Mouse (Mus musculus) adrenal gland, postnatal 4 days (tissue): ENCODE data around the gene Pck1. TPM values are rescaled to one million over a fixed set of nuclear protein-coding genes. Genes with fewer than 3 reads are reported as not detected.
A peak's percentile ranks its signal among the peaks of the same experiment; 100 is the strongest.

Experiments
- DNase-seq, 2 experiments: peaks; one replicate each; pipeline ENCODE4 v3.0.0; 2021 to 2022; ENCODE audit warnings: low spot score in 2 of 2, mixed read lengths in 2 of 2
- total RNA-seq, 2 experiments: library from RNA; stranded (reverse); gene quantifications; 2 replicates each; pipeline ENCODE4 v1.2.3; 2021

The Pck1 gene
- total RNA-seq, 2 experiments from 2014 or later: 190 to 200 TPM

- no peak for DNase-seq
Measured at GRCm38 (mm10) chr2:173146728-173147127, 6.1 kb upstream of the Pck1 start.

GRCm38 (mm10) chr2:173148001-173148400, 4.8 kb upstream of the Pck1 start:
- DNase-seq: no peak

- no peak for DNase-seq
Measured at GRCm38 (mm10) chr2:173151352-173151751, 1.5 kb upstream of the Pck1 start.

- no peak for DNase-seq
Measured at GRCm38 (mm10) chr2:173151784-173152284, 1.0 kb upstream of the Pck1 start.

- DNase-seq: no peak
Measured at GRCm38 (mm10) chr2:173153266-173153665, 418 bp downstream of the Pck1 start.

- DNase-seq: no peak
Measured at GRCm38 (mm10) chr2:173154513-173154912, 1.7 kb downstream of the Pck1 start.

- DNase-seq: no peak
Measured at GRCm38 (mm10) chr2:173154962-173155361, 2.1 kb downstream of the Pck1 start.

GRCm38 (mm10) chr2:173155907-173156306, 3.1 kb downstream of the Pck1 start:
- DNase-seq: no peak

GRCm38 (mm10) chr2:173156923-173157322, 4.1 kb downstream of the Pck1 start:
- no peak for DNase-seq

GRCm38 (mm10) chr2:173157376-173157775, 4.5 kb downstream of the Pck1 start:
- no peak for DNase-seq

GRCm38 (mm10) chr2:173157871-173158270, 5.0 kb downstream of the Pck1 start:
- no peak for DNase-seq

- DNase-seq: no peak
Measured at GRCm38 (mm10) chr2:173158390-173159055, 5.7 kb downstream of the Pck1 start.

GRCm38 (mm10) chr2:173159354-173160311, 6.8 kb downstream of the Pck1 start:
- DNase-seq: peak; percentile 42 to 49

GRCm38 (mm10) chr2:173163380-173163779, 10.5 kb downstream of the Pck1 start:
- DNase-seq: no peak

- no peak for DNase-seq
Measured at GRCm38 (mm10) chr2:173164358-173164757, 11.5 kb downstream of the Pck1 start.

- no peak for DNase-seq
Measured at GRCm38 (mm10) chr2:173164946-173165345, 12.1 kb downstream of the Pck1 start.

GRCm38 (mm10) chr2:173165357-173165756, 12.5 kb downstream of the Pck1 start:
- no peak for DNase-seq

- no peak for DNase-seq
Measured at GRCm38 (mm10) chr2:173168411-173168851, 15.6 kb downstream of the Pck1 start.

- no peak for DNase-seq
Measured at GRCm38 (mm10) chr2:173170081-173170480, 17.2 kb downstream of the Pck1 start.

- DNase-seq: no peak
Measured at GRCm38 (mm10) chr2:173170715-173171114, 17.9 kb downstream of the Pck1 start.

- DNase-seq: peak in 1 of 2 experiments; percentile 51
Measured at GRCm38 (mm10) chr2:173171470-173171869, 18.6 kb downstream of the Pck1 start.

GRCm38 (mm10) chr2:173171956-173172355, 19.1 kb downstream of the Pck1 start:
- DNase-seq: no peak
